Mouse (Mus musculus): Measurements from ENCODE around the gene Cwc27. TPM values are rescaled to one million over a fixed set of nuclear protein-coding genes. Genes with fewer than 3 reads are reported as not detected.

The Cwc27 gene
- polyA plus RNA-seq, 1 experiment from 2014 or later = 16.3 TPM

DNA sequence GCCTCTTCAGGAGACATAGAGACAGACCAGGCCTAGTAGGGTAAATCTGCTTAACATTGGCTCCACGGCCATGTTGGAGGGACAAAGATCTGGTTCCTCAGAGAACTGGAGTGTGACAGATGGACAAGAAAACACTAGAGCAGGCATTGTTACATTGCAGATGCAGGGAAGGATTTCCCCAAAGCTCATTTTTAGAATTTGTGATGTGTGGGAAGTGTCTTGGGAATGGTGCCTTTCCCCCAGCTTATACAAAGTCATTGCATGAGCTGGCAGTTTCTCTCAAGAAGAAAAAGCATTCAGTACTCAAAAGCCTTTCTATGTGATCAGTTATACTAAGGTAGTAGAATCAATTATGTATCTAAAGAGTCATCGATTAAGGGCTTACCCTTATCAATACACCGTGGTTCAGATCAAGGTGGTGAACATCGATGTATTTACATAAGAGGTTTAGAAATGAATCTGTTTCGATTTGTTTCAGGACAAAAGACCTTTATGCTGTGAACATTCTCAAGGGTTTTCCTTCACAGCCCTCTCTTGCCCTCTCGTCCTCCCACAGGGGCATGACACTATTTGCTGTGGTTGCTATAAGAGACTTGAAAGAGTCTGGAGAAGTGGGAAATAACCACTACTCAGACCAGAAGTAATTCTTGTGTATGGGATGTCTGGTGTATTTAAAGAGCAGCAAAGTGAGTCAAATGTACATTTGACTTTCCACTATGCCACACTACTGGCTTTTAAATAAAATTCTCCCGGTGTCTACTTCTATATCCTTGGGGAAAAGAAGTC is 197.2 kb downstream of the Cwc27 start:
- H3K4me2 ChIP-seq (replicated peaks; ENCODE audit: low read depth) = no peak overlapping the region
- no peaks in the 10 kb centered on the region for H3K4me1 ChIP-seq (replicated peaks; ENCODE audit: control insufficient read depth, insufficient read depth)
- H3K4me3 ChIP-seq (ENCODE audit: low read depth, low read length) = no peak overlapping the region
- H3K36me3 ChIP-seq (ENCODE audit: control insufficient read depth, insufficient read depth, low read length) = no peaks in the 10 kb centered on the region
- TF ChIP-seq CTCF (IDR thresholded peaks at IDR 0.05; ENCODE audit: low read depth) (no peak), EP300 (optimal IDR thresholded peaks at IDR 0.05) (no peak)
- no peaks in the 10 kb centered on the region for H3K27me3 ChIP-seq (ENCODE audit: control insufficient read depth, insufficient read depth, low read length)
- no peak for ATAC-seq (ENCODE audit: low FRiP score, low TSS enrichment)
- no peak for DNase-seq (ENCODE audit: low spot score)
- 73% methylated on average over 7 of the region's 7 CpGs for WGBS
- H3K27ac ChIP-seq (replicated peaks) = no peak overlapping the region
- no peak overlapping the region for H3K9ac ChIP-seq (ENCODE audit: low read length)
- no peaks in the 10 kb centered on the region for H3K9me3 ChIP-seq (ENCODE audit: control insufficient read depth, low read length)

DNA sequence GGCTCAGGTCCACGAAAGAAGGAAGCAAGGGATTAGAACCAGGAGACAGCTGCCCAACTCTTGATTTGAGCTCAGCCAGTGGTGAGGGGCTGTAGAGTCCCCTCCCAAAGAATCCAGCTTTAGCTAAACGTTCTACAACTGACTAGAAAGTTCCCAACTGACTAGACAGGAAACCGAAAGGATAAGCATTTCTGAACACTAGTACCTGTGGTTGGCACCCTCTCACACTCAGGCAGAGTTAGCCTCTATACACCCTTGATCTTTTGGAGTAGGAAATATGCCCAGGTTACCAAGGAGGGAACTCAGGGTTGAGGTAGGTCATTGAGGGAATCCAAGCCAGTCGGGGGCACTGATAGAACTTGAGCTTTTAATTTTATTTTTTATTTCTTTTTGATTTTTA is 199.7 kb downstream of the Cwc27 start:
- H3K4me3 ChIP-seq (ENCODE audit: low read depth, low read length) = no peak overlapping the region
- H3K27me3 ChIP-seq (ENCODE audit: control insufficient read depth, insufficient read depth, low read length) = no peaks in the 10 kb centered on the region
- H3K36me3 ChIP-seq (ENCODE audit: control insufficient read depth, insufficient read depth, low read length) = no peaks in the 10 kb centered on the region
- H3K9ac ChIP-seq (ENCODE audit: low read length) = no peak overlapping the region
- ATAC-seq (ENCODE audit: low FRiP score, low TSS enrichment) (no peak), DNase-seq (ENCODE audit: low spot score) (no peak)
- H3K9me3 ChIP-seq (ENCODE audit: control insufficient read depth, low read length) = no peaks in the 10 kb centered on the region
- no peak overlapping the region for H3K27ac ChIP-seq (replicated peaks)
- H3K4me2 ChIP-seq (replicated peaks; ENCODE audit: low read depth) = no peak overlapping the region
- no peak for TF ChIP-seq EP300 (optimal IDR thresholded peaks at IDR 0.05)
- TF ChIP-seq CTCF (IDR thresholded peaks at IDR 0.05; ENCODE audit: low read depth) = no peak
- 88% methylated on average over 4 of the region's 4 CpGs for WGBS
- H3K4me1 ChIP-seq (replicated peaks; ENCODE audit: control insufficient read depth, insufficient read depth) = no peaks in the 10 kb centered on the region

DNA sequence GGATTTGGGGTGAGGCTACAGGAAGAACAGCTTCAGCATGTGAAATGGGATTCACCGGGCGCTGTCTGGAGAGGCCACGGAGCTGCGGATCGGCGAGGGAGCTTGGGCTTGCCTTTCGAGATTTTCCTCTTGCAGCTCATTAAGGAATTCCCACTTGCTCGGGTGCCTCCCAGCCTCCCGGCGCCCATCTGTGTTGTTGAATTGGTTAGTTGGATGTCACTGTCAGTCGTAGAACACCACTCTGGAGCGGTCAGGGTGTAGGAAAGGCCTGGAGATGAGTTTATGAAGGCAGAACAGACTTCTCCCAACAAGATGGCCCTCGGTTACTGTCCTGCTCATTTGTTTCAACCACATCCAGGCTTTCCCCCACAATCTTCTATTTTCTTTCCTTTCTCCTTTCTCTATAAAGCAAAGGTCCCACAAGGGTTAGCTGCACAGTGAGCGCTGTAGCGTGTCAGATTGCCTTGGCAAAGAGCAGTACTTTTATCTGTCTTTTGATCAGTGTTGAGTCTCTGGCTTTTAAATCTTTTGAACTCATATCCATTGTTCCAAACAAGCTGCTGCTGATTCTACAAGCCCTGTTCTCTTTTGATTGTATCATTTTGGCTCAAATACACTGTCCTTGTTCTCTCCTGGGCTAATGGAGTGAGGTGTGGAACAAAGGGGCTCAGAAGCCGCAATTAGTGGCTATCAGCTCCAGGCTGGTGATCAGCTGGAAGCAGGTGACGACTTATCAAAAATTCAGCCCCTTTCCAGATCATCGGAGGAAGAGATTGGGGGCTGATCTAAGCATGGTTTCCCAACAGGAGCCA is 200.7 kb downstream of the Cwc27 start:
- H3K27me3 ChIP-seq (ENCODE audit: control insufficient read depth, insufficient read depth, low read length) = no peaks in the 10 kb centered on the region
- ATAC-seq (ENCODE audit: low FRiP score, low TSS enrichment) (no peak), DNase-seq (ENCODE audit: low spot score) (no peak)
- H3K9ac ChIP-seq (ENCODE audit: low read length) = no peak overlapping the region
- WGBS = 91% methylated on average over 18 of the region's 18 CpGs
- H3K36me3 ChIP-seq (ENCODE audit: control insufficient read depth, insufficient read depth, low read length) = no peaks in the 10 kb centered on the region
- no peak overlapping the region for H3K4me3 ChIP-seq (ENCODE audit: low read depth, low read length)
- no peaks in the 10 kb centered on the region for H3K4me1 ChIP-seq (replicated peaks; ENCODE audit: control insufficient read depth, insufficient read depth)
- no peak overlapping the region for H3K4me2 ChIP-seq (replicated peaks; ENCODE audit: low read depth)
- no peak overlapping the region for H3K27ac ChIP-seq (replicated peaks)
- no peaks in the 10 kb centered on the region for H3K9me3 ChIP-seq (ENCODE audit: control insufficient read depth, low read length)
- TF ChIP-seq EP300 (optimal IDR thresholded peaks at IDR 0.05) (no peak), CTCF (IDR thresholded peaks at IDR 0.05; ENCODE audit: low read depth) (no peak)

DNA sequence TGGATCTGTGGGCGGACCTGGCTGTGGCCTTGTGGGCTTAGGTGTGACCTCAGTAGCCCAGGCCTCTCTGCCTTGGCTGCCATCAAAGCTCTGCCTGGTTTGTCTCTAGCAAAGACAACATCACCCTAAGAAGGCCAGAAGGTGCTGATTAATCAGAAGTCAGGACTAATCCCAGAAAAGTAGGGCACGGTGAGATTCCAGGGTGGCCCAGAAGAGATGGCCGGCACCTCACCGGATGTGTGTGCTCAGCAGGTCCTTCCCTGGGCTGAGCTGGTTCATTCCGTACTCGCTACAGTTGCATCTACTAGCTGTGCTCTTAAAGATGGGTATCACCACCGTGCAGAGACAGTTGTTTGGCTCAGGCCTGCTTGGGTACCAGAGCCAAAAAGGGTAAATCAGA is 201.8 kb downstream of the Cwc27 start:
- TF ChIP-seq CTCF (IDR thresholded peaks at IDR 0.05; ENCODE audit: low read depth) (no peak), EP300 (optimal IDR thresholded peaks at IDR 0.05) (no peak)
- Histone ChIP-seq H3K9ac (ENCODE audit: low read length) (no peak overlapping the region), H3K9me3 (ENCODE audit: control insufficient read depth, low read length) (no peaks in the 10 kb centered on the region), H3K36me3 (ENCODE audit: control insufficient read depth, insufficient read depth, low read length) (no peaks in the 10 kb centered on the region), H3K4me2 (replicated peaks; ENCODE audit: low read depth) (no peak overlapping the region), H3K4me1 (replicated peaks; ENCODE audit: control insufficient read depth, insufficient read depth) (no peaks in the 10 kb centered on the region), H3K27ac (replicated peaks) (no peak overlapping the region), H3K27me3 (ENCODE audit: control insufficient read depth, insufficient read depth, low read length) (no peaks in the 10 kb centered on the region), H3K4me3 (ENCODE audit: low read depth, low read length) (no peak overlapping the region)
- DNase-seq (ENCODE audit: low spot score) (no peak), ATAC-seq (ENCODE audit: low FRiP score, low TSS enrichment) (no peak)
- 83% methylated on average over 7 of the region's 7 CpGs for WGBS

DNA sequence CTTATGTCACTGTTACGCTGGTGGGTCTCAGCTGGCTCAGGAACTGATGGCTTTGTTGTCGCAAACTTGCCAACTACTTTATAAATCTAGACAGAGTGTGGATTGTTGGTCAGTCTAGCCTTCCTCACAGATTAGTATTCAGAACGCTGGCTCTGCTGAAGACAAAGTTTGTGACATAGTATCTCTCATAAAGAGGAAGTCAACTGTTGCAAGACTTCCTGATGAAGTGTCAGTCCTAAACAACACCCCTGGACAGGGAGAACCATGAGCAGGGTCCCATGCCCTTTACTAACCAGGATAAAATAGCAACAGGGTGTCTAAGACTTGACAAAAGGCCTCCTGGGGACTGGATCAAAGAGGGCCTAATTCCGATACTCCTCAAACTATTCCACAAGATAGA is 205.6 kb downstream of the Cwc27 start:
- Histone ChIP-seq H3K27ac (replicated peaks) (no peak overlapping the region; the same call in 1 of the 2 replicates), H3K9me3 (ENCODE audit: control insufficient read depth, low read length) (no peaks in the 10 kb centered on the region), H3K36me3 (ENCODE audit: control insufficient read depth, insufficient read depth, low read length) (no peaks in the 10 kb centered on the region), H3K4me2 (replicated peaks; ENCODE audit: low read depth) (no peak overlapping the region), H3K4me1 (replicated peaks; ENCODE audit: control insufficient read depth, insufficient read depth) (no peaks in the 10 kb centered on the region), H3K27me3 (ENCODE audit: control insufficient read depth, insufficient read depth, low read length) (no peaks in the 10 kb centered on the region), H3K9ac (ENCODE audit: low read length) (no peak overlapping the region), H3K4me3 (ENCODE audit: low read depth, low read length) (no peak overlapping the region)
- ATAC-seq (ENCODE audit: low FRiP score, low TSS enrichment) (no peak), DNase-seq (ENCODE audit: low spot score) (no peak)
- WGBS = 93% methylated on average over 4 of the region's 4 CpGs
- no peak for TF ChIP-seq CTCF (IDR thresholded peaks at IDR 0.05; ENCODE audit: low read depth)
- no peak for TF ChIP-seq EP300 (optimal IDR thresholded peaks at IDR 0.05)

All from stomach, postnatal 0 days (tissue).